Mouse (Mus musculus) erythroblast, embryonic 14.5 days (primary cell): ENCODE results near the gene 1700001P01Rik.

Experiments
- GATA1 ChIP-seq: IDR thresholded peaks from 2 replicates; pipeline ENCODE4 v1.6.1; 2012; ENCODE audit warnings: low read length, inconsistent platforms, mixed read lengths
- TAL1 ChIP-seq: IDR thresholded peaks from 3 replicates; pipeline ENCODE4 v1.6.1; 2012; ENCODE audit warnings: low read length, inconsistent platforms, mixed read lengths

- no peak for TF ChIP-seq TAL1
- no peak for TF ChIP-seq GATA1
These were observed 49.2 kb upstream of the 1700001P01Rik start for GRCm38 (mm10) chr11:97824895-97825294.
